Mouse (Mus musculus) brain, embryonic 18.5 days (tissue): ENCODE results near the gene Phykpl.

ENCODE experiments used
- DNase-seq: peaks from one replicate; pipeline ENCODE4 v3.0.0-alpha.2; 2012; ENCODE audit warnings: low read depth, low spot score

Gene Phykpl

GRCm38 (mm10) chr11:51644217-51644616 lies 59.7 kb downstream of the Phykpl start:
- no peak for DNase-seq

GRCm38 (mm10) chr11:51645293-51645692 lies 60.7 kb downstream of the Phykpl start:
- no peak for DNase-seq

DNA sequence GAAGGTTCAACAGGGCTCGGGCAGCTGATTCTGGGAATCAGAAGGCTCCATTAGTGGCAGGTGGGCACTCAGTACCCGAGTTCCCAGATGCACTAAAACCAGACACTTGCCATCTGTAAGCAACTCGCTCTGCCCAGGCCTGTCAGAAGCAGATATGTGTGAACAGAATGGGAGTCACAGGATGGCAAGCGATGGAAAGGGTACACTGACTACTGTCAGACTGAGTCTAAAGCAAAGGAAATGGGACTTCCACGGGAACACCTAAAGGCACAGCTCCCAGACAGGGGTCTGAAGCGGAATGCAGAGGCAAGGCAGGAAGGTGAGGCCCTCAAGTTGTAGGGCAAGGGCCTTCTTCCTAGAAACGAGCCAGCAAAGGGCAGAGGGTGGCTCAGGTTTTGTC lies 61.7 kb downstream of the Phykpl start:
- DNase-seq = no peak

- no peak for DNase-seq
Measured at GRCm38 (mm10) chr11:51646751-51647667, 62.5 kb downstream of the Phykpl start.

- no peak for DNase-seq
Measured at GRCm38 (mm10) chr11:51648566-51648965, 64.0 kb downstream of the Phykpl start.

- DNase-seq = no peak
Measured at GRCm38 (mm10) chr11:51649111-51649888, 64.7 kb downstream of the Phykpl start.

DNA sequence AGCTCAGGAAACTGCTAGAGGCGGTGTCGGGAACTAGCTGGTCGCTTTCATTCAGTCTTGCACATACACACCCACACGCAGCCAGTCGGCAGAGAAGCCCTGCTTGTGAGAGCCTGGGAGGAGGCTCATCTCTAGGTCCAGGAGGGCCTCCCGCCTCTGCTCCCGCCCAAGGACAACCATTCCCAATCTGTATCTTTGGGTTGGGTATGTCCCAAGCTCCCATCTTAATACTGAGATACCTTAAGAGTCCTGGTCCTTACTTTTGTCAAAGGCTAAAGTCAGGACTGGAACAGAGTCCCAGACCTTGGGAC lies 65.3 kb downstream of the Phykpl start:
- no peak for DNase-seq

- DNase-seq = no peak
Measured at GRCm38 (mm10) chr11:51650261-51650660, 65.7 kb downstream of the Phykpl start.

DNA sequence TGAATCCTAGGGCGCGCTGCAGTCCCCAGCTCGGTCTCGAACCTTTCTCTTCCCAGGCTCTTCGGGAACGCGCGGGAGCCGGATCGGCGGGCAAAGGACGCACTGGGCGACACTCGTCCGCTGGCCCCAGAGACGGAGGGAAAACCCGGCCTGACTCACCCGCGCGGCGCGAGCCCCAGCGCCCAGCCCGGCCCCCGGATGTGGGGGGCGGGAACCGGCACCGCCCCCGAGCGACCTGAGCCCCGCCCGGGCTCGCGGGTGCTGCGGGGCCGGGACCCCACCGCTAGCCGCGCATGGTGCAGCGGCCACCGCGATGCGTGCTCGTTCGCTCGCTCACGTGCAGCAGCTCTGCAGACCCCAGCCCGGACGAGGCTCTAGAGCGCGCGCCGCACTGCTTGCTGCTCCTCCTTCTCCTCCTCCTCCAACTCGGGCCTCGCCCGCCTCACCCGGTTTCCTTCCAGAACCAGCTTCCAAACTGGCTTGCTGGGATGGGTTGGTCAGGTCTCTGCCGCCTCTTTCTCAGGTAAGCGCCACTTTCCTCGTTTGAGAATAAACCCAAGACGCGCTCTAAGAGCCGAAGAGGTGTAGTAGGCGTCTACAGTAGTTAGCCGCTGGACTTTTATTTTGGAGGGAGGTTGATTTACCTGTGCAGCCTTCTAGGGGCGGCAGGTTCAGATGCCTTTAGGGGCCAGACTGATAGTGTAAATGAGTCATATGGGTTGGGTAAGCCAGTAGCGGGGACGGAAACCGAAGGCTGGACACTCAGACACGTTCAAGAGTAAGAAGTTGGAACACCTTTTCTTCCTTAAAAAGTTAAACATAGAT lies 66.3 kb downstream of the Phykpl start, which contains the start of the genes N4bp3 and D930048N14Rik:
Gene N4bp3 (minus strand): TSS at position 152 of the 825 bp plus-strand sequence.
Gene D930048N14Rik (plus strand): TSS at position 264 of the 825 bp plus-strand sequence.
- no peak for DNase-seq

- DNase-seq = no peak
Measured at GRCm38 (mm10) chr11:51652889-51653418, 68.4 kb downstream of the Phykpl start.

GRCm38 (mm10) chr11:51653736-51654135 lies 69.2 kb downstream of the Phykpl start:
- DNase-seq = no peak
